Mouse (Mus musculus) lung, postnatal 0 days (tissue): ENCODE results near the gene S1pr1. TPM values are rescaled to one million over a fixed set of nuclear protein-coding genes. Genes with fewer than 3 reads are reported as not detected.

Experiments used
- ATAC-seq: fragments of 200-750 bp; cut with Nextera tagmentation; 2 replicates; pipeline ENCODE4 v1.8.0; 2017; ENCODE audit warnings: moderate library complexity
- DNase-seq: peaks from one replicate; pipeline ENCODE4 v3.0.0-alpha.2; 2016; ENCODE audit warnings: low spot score
- H3K27ac ChIP-seq: fragments of 300-500 bp; sonication (generic); 2 replicates; pipeline ENCODE4 v1.5.1; 2014; ENCODE audit warnings: antibody characterized with exemption, mild to moderate bottlenecking, low read length, mixed read lengths
- H3K27me3 ChIP-seq: fragments of 300-500 bp; sonication (generic); replicated peaks from 2 replicates; pipeline ENCODE4 v1.6.1; 2014; ENCODE audit warnings: low read length, mixed read lengths; ENCODE audit not compliant: insufficient read depth
- H3K36me3 ChIP-seq: fragments of 300-500 bp; sonication (generic); 2 replicates; pipeline ENCODE4 v1.6.1; 2014; ENCODE audit warnings: low read length, mixed read lengths; ENCODE audit not compliant: insufficient read depth
- H3K4me1 ChIP-seq: fragments of 300-500 bp; sonication (generic); 2 replicates; pipeline ENCODE4 v1.6.1; 2014; ENCODE audit warnings: antibody characterized with exemption, low read depth, low read length, mixed read lengths; ENCODE audit not compliant: insufficient read depth
- H3K4me2 ChIP-seq: fragments of 300-500 bp; sonication (generic); replicated peaks from 2 replicates; pipeline ENCODE4 v1.6.1; 2014; ENCODE audit warnings: low read depth, mild to moderate bottlenecking, low read length, moderate library complexity, mixed read lengths
- H3K4me3 ChIP-seq: fragments of 300-500 bp; sonication (generic); 2 replicates; pipeline ENCODE4 v1.5.1; 2014; ENCODE audit warnings: low read depth, low read length
- H3K9ac ChIP-seq: fragments of 300-500 bp; sonication (generic); replicated peaks from 2 replicates; pipeline ENCODE4 v1.6.1; 2014; ENCODE audit warnings: low read depth, mild to moderate bottlenecking
- H3K9me3 ChIP-seq: fragments of 300-500 bp; sonication (generic); 2 replicates; pipeline ENCODE4 v1.6.1; 2016; ENCODE audit warnings: low read length, mixed read lengths
- CTCF ChIP-seq: IDR thresholded peaks from 2 replicates; pipeline ENCODE4 v1.5.1; 2016; ENCODE audit warnings: antibody characterized with exemption, mild to moderate bottlenecking
- EP300 ChIP-seq: IDR thresholded peaks from 2 replicates; pipeline ENCODE4 v1.6.1; 2016; ENCODE audit warnings: antibody characterized with exemption, mild to moderate bottlenecking, control low read depth
- WGBS: fragments of 180-500 bp; shearing (Covaris S2); extraction: QIAGEN DNeasy Blood & Tissue Kit; methylation state at CpG from one replicate; pipeline ENCODE4 v1.1.7; 2014; 5-methylcytosine and 5-hydroxymethylcytosine counted together
- polyA plus RNA-seq: library from polyadenylated mRNA; unstranded; fragments of >200 nt; fragmentation: Nextera tagmentation; extraction: Ambion mirVana; gene quantifications from 2 replicates; pipeline ENCODE4 v1.2.1, GENCODE M21; 2015

Gene S1pr1
- polyA plus RNA-seq, 1 experiment from 2014 or later: 100 TPM

GRCm38 (mm10) chr3:115750369-115750768, 35.5 kb upstream of the S1pr1 start:
- ATAC-seq (no peak), DNase-seq (no peak)
- Histone ChIP-seq H3K9me3 (no peaks in the 10 kb centered on the region), H3K36me3 (no peaks in the 10 kb centered on the region), H3K27ac (no peak overlapping the region), H3K4me1 (no peaks in the 10 kb centered on the region), H3K4me2 (no peak overlapping the region), H3K9ac (no peak overlapping the region), H3K4me3 (no peak overlapping the region), H3K27me3 (no peaks in the 10 kb centered on the region)
- WGBS: 88% methylated on average over 3 of the region's 3 CpGs
- TF ChIP-seq EP300 (no peak), CTCF (no peak)

GRCm38 (mm10) chr3:115748289-115748989, 33.6 kb upstream of the S1pr1 start:
- no peak for ATAC-seq
- H3K4me3 ChIP-seq: no peak overlapping the region
- TF ChIP-seq EP300 (no peak), CTCF (no peak)
- H3K4me1 ChIP-seq: no peaks in the 10 kb centered on the region
- no peak overlapping the region for H3K4me2 ChIP-seq
- no peak overlapping the region for H3K9ac ChIP-seq
- DNase-seq: no peak
- H3K9me3 ChIP-seq: no peaks in the 10 kb centered on the region
- H3K36me3 ChIP-seq: no peaks in the 10 kb centered on the region
- 49% methylated on average over 5 of the region's 5 CpGs for WGBS
- no peak overlapping the region for H3K27ac ChIP-seq
- no peaks in the 10 kb centered on the region for H3K27me3 ChIP-seq

GRCm38 (mm10) chr3:115746511-115746910, 31.6 kb upstream of the S1pr1 start:
- WGBS: 83% methylated on average over 8 of the region's 8 CpGs
- H3K4me1 ChIP-seq: no peaks in the 10 kb centered on the region

GRCm38 (mm10) chr3:115745088-115745487, 30.2 kb upstream of the S1pr1 start:
- Histone ChIP-seq H3K9ac (no peak overlapping the region), H3K4me2 (no peak overlapping the region), H3K4me3 (no peak overlapping the region), H3K27ac (no peak overlapping the region), H3K27me3 (no peaks in the 10 kb centered on the region), H3K4me1 (no peaks in the 10 kb centered on the region), H3K9me3 (no peaks in the 10 kb centered on the region), H3K36me3 (no peaks in the 10 kb centered on the region)
- ATAC-seq (no peak), DNase-seq (no peak)
- TF ChIP-seq CTCF (no peak), EP300 (no peak)
- 90% methylated on average over 11 of the region's 11 CpGs for WGBS

More at GRCm38 (mm10) chr3:115746511-115746910, 31.6 kb upstream of the S1pr1 start:
- H3K27me3 ChIP-seq: no peaks in the 10 kb centered on the region
- H3K27ac ChIP-seq: no peak overlapping the region
- no peak overlapping the region for H3K4me2 ChIP-seq
- TF ChIP-seq EP300 (no peak), CTCF (no peak)
- DNase-seq (no peak), ATAC-seq (no peak)
- H3K9me3 ChIP-seq: no peaks in the 10 kb centered on the region
- no peak overlapping the region for H3K9ac ChIP-seq
- no peaks in the 10 kb centered on the region for H3K36me3 ChIP-seq
- no peak overlapping the region for H3K4me3 ChIP-seq

- no peak overlapping the region for H3K9ac ChIP-seq
- no peak overlapping the region for H3K27ac ChIP-seq
- 48% methylated on average over 2 of the region's 2 CpGs for WGBS
- DNase-seq (no peak), ATAC-seq (no peak)
- no peaks in the 10 kb centered on the region for H3K36me3 ChIP-seq
- H3K4me2 ChIP-seq: no peak overlapping the region
- H3K9me3 ChIP-seq: no peaks in the 10 kb centered on the region
- no peaks in the 10 kb centered on the region for H3K27me3 ChIP-seq
- H3K4me1 ChIP-seq: no peaks in the 10 kb centered on the region
- no peak overlapping the region for H3K4me3 ChIP-seq
- TF ChIP-seq CTCF (no peak), EP300 (no peak)
These were observed 23.7 kb upstream of the S1pr1 start for GRCm38 (mm10) chr3:115738524-115738923.

GRCm38 (mm10) chr3:115737785-115738318, 23.0 kb upstream of the S1pr1 start:
- no peak overlapping the region for H3K4me2 ChIP-seq
- no peak overlapping the region for H3K4me3 ChIP-seq
- H3K4me1 ChIP-seq: no peaks in the 10 kb centered on the region
- H3K9ac ChIP-seq: no peak overlapping the region
- H3K9me3 ChIP-seq: no peaks in the 10 kb centered on the region
- no peak overlapping the region for H3K27ac ChIP-seq
- TF ChIP-seq CTCF (no peak), EP300 (no peak)
- DNase-seq: peak; percentile 19
- peak; percentile 57 for ATAC-seq
- WGBS: 34% methylated on average over 11 of the region's 11 CpGs
- no peaks in the 10 kb centered on the region for H3K27me3 ChIP-seq
- H3K36me3 ChIP-seq: no peaks in the 10 kb centered on the region
